Mouse (Mus musculus) v-Abl transformed pro-B cells (cell line): Measurements from ENCODE around the gene Exosc3.

Experiments
- in situ Hi-C, 2 experiments: fragments of 400-800 bp; cut with MboI; formaldehyde crosslinking; loops; one replicate each; pipeline ENCODE4 v1.15.1; 2025; ENCODE audit not compliant: unreplicated experiment in 2 of 2

Gene Exosc3

GRCm38 (mm10) chr4:45287906-45288305 lies 54.6 kb downstream of the Exosc3 start:
- in situ Hi-C loops = loop anchor here (5.0 to 10.0 kb wide), 8 partner anchors 127 to 963 kb away; partner anchors contain the start of gene Shb (in 1 of the 2)

GRCm38 (mm10) chr4:45286318-45286717 lies 56.2 kb downstream of the Exosc3 start:
- in situ Hi-C loops = loop anchor here (5.0 to 10.0 kb wide), 8 partner anchors 128 to 962 kb away; partner anchors contain the start of gene Shb (in 1 of the 2)

- in situ Hi-C loops = loop anchor here (5.0 to 10.0 kb wide), 12 partner anchors 118 to 955 kb away; partner anchors contain the start of genes Polr1e (in 2 of the 2), Tomm5 (in 2 of the 2) and Shb (in 1 of the 2)
Observed at GRCm38 (mm10) chr4:45279981-45280548, 62.5 kb downstream of the Exosc3 start.

- in situ Hi-C loops = loop anchor here in 1 of 2 experiments (10.0 kb wide), 1 partner anchor 614 kb away; no protein-coding TSS in a partner anchor
Observed at GRCm38 (mm10) chr4:45279292-45279691, 63.2 kb downstream of the Exosc3 start.

GRCm38 (mm10) chr4:45275770-45276169 lies 66.8 kb downstream of the Exosc3 start:
- in situ Hi-C loops = loop anchor here in 1 of 2 experiments (10.0 kb wide), 1 partner anchor 611 kb away; no protein-coding TSS in a partner anchor

GRCm38 (mm10) chr4:45271041-45271452 lies 71.5 kb downstream of the Exosc3 start:
- in situ Hi-C loops = loop anchor here in 1 of 2 experiments (10.0 kb wide), 1 partner anchor 606 kb away; no protein-coding TSS in a partner anchor

- in situ Hi-C loops = no loop called here
Observed at GRCm38 (mm10) chr4:45267883-45268282, 74.6 kb downstream of the Exosc3 start.
